ENCODE assay signal across 1 mouse cellular context in the genomic region with DNA sequence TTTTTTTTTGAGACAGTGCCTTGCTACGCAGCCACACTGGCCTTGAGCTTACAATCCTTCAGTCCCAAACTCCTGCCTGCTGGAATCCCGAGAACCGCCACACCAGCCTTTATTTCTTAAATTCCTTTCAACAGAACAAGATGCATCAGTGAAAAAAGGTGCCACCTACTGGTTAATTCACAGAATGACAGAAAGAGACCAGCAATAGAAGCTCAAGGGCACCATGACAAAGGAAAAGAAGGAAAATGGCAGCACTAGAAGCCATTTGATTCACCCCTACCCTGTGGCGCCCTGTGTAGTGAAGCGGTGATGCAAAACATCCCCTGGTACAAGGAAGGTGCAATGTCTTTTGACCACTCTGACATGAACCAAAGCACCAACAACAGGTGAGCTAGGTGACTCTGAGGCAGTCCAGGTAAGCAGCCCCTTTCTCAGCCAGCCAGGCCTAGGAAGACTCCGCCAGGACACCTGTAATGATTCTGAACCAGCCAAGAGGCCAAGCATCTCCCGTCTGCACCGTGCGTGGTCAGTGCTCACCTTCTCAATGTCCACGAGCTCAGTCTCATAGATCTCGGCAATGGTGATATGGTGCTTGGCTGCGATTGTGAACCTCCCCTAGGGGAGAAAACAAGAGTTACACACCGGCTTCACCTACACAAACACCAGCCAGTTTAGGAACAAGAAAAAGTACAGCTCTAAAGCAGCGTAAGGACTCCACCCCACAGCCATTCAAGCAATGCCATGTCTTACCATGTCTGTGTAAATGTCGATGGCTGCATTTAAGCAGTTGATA.
A peak's percentile ranks its signal among the peaks of the same experiment; 100 is the strongest.
TF ChIP-seq lines count a peak whose summit lies in the region.

No protein-coding gene starts in this region.

TF ChIP-seq in CH12.LX, 34 proteins besides CTCF, POLR2A, EP300 and RAD21:
- peak; percentile 61 for TF ChIP-seq SMC3 (IDR thresholded peaks at IDR 0.05; ENCODE audit: low read depth, low read length)
- no peak for TF ChIP-seq ZC3H11A (IDR thresholded peaks at IDR 0.05; ENCODE audit: low read depth, low read length)
- TF ChIP-seq UBTF (IDR thresholded peaks at IDR 0.05; ENCODE audit: low read depth, low read length): no peak
- TF ChIP-seq TCF12 (IDR thresholded peaks at IDR 0.05; ENCODE audit: low read depth, low read length): no peak
- TF ChIP-seq ZNF384 (IDR thresholded peaks at IDR 0.05; ENCODE audit: low read depth, low read length): no peak
